Mouse (Mus musculus) myocyte (in vitro differentiated cells): ENCODE measurements around the gene Slc25a45.

Experiments used
- CEBPB ChIP-seq: IDR thresholded peaks from 2 replicates; pipeline ENCODE4 v1.6.1; 2011; ENCODE audit warnings: mild to moderate bottlenecking, moderate library complexity; ENCODE audit not compliant: poor library complexity, insufficient read depth, severe bottlenecking
- E2F4 ChIP-seq: IDR thresholded peaks from one replicate; pipeline ENCODE4 v1.6.1; 2011; ENCODE audit warnings: mild to moderate bottlenecking, control low read depth, moderate library complexity; ENCODE audit not compliant: insufficient read depth
- MAX ChIP-seq: IDR thresholded peaks from one replicate; pipeline ENCODE4 v1.6.1; 2011; ENCODE audit warnings: low read depth, mild to moderate bottlenecking, control low read depth
- MYOD1 ChIP-seq, 3 experiments: IDR thresholded peaks; one replicate each; pipeline ENCODE4 v1.6.1; 2011; ENCODE audit warnings: control low read depth in 2 of 3, low read depth in 2 of 3, mild to moderate bottlenecking in 2 of 3, moderate library complexity in 1 of 3; ENCODE audit not compliant: insufficient read length in 2 of 3, control insufficient read depth in 1 of 3
- MYOG ChIP-seq, 3 experiments: IDR thresholded peaks; one replicate each; pipeline ENCODE4 v1.6.1; 2011; ENCODE audit warnings: control low read depth in 2 of 3, low read depth in 2 of 3, mild to moderate bottlenecking in 2 of 3; ENCODE audit not compliant: insufficient read length in 2 of 3, control insufficient read depth in 1 of 3, insufficient read depth in 1 of 3
- POLR2A ChIP-seq: IDR thresholded peaks from one replicate; pipeline ENCODE4 v1.6.1; 2011; ENCODE audit warnings: low read depth, mild to moderate bottlenecking, control low read depth, moderate library complexity; ENCODE audit not compliant: insufficient read length
- REST ChIP-seq: IDR thresholded peaks from one replicate; pipeline ENCODE4 v1.6.1; 2011; ENCODE audit warnings: mild to moderate bottlenecking, control low read depth, moderate library complexity; ENCODE audit not compliant: insufficient read depth, insufficient read length
- SRF ChIP-seq: IDR thresholded peaks from one replicate; pipeline ENCODE4 v1.6.1; 2011; ENCODE audit warnings: low read depth; ENCODE audit not compliant: control insufficient read depth, insufficient read length
- TCF12 ChIP-seq: IDR thresholded peaks from one replicate; pipeline ENCODE4 v1.6.1; 2011; ENCODE audit warnings: mild to moderate bottlenecking, control low read depth; ENCODE audit not compliant: poor library complexity, insufficient read depth, severe bottlenecking
- TCF3 ChIP-seq: IDR thresholded peaks from one replicate; pipeline ENCODE4 v1.6.1; 2011; ENCODE audit warnings: low read depth, control low read depth; ENCODE audit not compliant: insufficient read length
- USF1 ChIP-seq: IDR thresholded peaks from one replicate; pipeline ENCODE4 v1.6.1; 2011; ENCODE audit warnings: low read depth, mild to moderate bottlenecking, control low read depth, moderate library complexity

- TF ChIP-seq CEBPB (no peak), POLR2A (no peak), MAX (no peak), E2F4 (no peak), MYOD1 (IDR thresholded peaks at IDR 0.05; ENCODE audit: control insufficient read depth in 1 of 3, insufficient read length in 2 of 3, low read depth in 2 of 3) (no peak), TCF12 (no peak), USF1 (no peak), REST (no peak), TCF3 (no peak), SRF (no peak), MYOG (IDR thresholded peaks at IDR 0.05; ENCODE audit: control insufficient read depth in 1 of 3, insufficient read depth in 1 of 3, insufficient read length in 2 of 3, low read depth in 2 of 3) (no peak)
These were observed 50.9 kb downstream of the Slc25a45 start for GRCm38 (mm10) chr19:5928546-5928945.
